Mouse (Mus musculus) cerebellum, adult 18-20 months (tissue): ENCODE data around the gene Sp4.

ENCODE experiments used
- DNase-seq, 2 experiments: peaks; one replicate each; pipeline ENCODE4 v3.0.0; 2021

Sp4 gene

DNA sequence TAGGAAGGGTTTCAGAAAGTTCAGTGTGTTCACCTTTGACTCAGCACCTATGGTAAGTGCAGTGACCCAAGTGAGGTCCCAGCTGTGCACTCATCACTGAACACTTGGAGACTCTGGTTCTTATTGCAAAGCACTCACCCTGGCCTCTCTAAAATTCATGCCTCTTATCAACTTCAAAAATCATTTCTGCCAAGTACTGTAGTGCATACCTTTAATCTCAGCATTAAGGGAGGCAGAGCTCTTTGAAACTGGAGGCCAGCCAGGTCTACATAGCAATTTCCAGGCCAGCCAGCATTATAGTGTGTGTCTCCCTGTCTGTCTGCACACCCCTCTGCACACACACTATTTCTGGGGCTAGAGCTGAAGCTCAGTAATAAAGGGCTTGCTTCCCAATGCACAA, 36.3 kb downstream of the Sp4 start:
- no peak for DNase-seq

DNA sequence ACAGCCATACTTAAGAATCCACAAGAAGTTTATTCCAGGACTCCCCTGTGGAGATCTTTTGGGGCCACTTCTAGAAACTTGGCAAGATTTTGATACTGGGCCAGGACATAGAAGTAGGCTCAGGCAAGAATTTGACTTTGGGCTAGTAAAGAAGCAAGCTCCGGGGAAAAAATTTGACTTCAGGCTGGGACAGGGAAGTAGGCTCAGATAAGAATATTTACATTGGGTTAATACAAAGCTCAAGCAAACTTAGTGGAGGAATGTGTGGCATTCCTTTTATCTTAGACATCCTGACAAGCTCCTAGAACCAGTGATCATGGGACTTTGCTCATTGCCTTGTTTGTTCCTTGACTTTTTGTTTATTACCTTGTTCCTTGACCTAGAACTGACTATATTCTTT, 37.4 kb downstream of the Sp4 start:
- no peak for DNase-seq

DNA sequence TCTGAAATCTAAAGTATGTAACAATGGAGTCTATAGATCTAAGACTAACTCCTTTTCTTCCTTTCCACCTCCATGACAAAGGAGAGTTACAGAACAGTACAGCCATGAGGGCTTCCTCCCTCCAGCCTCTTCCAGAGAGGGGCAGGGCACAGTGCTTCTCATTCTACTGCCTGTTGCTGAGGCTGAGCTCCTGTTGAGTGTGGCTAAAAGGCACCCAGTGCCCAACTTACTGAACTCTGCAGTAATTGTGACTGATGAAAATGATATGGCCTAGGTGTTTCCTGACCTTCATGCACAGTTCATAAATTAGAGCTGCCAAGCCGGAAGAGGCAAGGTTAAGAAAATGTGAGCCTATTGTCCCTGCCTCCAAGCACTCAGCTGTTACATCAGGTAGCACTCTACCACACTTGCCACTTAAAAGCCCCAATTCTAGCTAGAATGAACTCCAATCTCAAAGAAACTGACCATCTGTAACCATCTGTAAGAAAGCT, 45.9 kb downstream of the Sp4 start:
- DNase-seq = no peak

DNA sequence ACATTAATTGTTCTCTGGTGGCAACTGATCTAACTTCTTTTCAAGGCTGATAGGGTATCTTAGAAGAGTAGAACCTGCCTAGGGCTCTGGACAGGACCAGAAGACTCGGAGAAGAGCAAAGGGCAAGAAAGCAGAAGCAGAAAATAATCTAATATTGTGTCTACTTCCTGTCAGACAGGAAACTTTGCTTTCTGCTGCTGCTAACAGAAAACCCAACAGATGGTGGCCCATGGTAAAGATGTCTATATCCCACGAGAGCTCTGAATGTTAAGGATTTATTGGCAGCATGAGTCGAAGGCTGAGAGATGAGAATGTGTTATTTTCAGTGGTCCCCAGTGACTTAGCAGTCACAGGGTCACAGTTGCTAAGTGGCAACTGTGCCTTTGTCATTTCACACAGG, 80.1 kb downstream of the Sp4 start:
- DNase-seq = no peak

DNA sequence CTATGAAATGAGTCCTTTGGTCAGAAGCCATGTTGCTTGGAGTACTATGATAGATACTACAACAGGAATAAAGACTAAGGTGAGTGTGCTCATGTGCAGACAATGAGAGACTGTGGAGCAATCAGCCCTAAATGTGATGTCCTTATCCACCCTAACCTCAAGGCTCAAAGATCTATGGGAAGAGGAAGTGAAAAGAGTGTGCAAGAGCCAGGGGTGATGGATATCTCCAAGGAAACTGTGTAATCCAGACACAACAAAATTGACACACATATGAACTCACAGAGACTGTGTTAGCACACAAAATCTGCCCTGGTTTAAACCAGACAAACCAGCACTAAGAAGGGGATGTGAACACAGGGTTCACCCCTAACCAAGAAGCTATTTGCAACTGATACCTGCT, 81.2 kb downstream of the Sp4 start:
- DNase-seq = no peak

DNA sequence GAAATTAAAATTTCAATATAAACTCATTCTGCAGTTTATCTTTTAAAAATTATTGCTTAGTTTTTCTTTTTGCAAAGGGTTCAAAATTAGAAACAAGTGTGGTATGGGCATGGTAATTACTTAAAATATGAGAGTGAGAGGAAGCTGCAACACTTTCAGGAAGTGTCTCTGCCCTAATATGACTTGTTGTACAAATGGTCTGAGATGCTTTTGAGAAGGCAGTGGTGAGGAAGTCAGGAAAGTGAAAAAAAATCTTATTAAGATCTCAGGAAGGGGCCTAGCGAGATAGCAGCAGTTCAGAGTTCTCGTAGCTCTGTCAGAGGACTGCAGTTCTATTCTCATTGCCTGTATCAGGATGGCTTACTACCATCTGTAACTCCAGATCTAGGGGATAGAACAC, 89.1 kb downstream of the Sp4 start:
- no peak for DNase-seq

DNA sequence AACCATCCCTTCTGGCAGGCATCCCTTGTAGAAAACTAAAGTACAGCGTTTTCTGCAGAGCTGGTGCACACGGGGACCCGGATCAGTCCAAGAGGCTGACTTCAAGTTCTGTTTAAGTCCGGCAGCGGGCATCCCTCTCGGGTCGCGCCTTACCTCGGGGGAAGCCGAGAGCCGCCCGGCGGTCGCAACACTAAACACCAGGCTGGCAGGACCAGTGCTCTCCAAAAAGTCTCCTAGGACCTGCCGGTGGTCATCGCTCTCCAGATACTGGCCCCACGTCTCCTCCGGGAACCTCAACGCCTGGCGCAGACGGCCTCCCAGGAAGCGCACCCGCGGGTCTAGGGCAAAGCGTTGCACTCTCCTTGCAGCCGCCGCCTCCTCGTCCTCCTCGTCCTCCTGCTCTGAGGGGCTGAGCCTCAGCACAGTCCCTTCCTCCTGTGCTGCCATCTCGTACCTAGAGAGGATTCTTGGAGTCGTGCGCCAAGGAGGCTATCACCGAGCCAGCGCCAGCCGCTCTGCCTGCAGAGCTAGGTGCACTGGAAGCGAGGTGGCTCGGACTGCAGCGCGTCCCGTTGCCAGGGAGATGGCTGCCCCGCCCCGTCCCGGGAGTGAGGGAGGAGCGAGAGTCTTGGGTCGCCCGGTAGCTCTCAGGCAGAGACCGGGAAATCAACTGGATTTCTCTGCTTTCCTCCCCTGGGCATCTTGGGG, 102.7 kb downstream of the Sp4 start, which contains the start of gene Dnah11:
Gene Dnah11, minus strand, starts transcription at position 658 of the 708 bp plus-strand sequence.
- peak; percentile 89 to 94 for DNase-seq

DNA sequence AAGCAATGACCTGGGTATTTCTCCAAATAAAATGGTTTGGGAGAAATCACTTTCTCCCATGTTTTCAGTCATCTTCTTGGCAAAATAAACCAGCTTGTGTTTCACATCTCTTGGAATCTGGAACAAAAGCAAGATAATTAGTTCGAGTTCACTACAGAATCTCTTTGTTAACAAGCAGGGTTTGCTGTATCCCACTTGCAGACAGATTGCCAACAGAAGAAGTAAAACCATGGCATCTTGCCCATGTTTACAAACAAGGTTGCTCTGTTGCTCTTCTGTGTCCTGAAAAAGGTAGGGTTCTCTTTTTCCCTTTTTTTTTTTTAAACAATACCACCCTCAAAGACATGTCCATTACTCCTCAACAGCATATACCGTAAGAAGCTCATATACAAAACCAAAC, 104.7 kb downstream of the Sp4 start:
- no peak for DNase-seq

DNA sequence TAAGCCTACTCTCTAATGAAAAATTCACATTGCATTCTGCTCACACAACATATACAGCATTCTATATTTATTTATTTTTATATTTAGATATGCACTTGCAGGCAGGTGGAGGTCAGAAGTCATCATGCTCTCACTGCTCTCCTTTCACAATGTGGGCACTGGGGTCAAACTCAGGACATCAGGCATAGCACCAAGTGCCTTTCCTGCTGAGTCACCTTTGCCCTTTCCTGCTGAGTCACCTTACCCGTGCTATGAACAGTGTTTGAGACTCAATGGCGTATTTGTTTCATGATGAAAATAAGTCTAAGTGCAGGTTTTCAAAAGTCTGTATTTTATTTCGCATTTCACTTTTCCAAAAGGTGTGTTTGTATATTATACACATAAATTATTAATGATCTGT, 111.7 kb downstream of the Sp4 start:
- DNase-seq = no peak

DNA sequence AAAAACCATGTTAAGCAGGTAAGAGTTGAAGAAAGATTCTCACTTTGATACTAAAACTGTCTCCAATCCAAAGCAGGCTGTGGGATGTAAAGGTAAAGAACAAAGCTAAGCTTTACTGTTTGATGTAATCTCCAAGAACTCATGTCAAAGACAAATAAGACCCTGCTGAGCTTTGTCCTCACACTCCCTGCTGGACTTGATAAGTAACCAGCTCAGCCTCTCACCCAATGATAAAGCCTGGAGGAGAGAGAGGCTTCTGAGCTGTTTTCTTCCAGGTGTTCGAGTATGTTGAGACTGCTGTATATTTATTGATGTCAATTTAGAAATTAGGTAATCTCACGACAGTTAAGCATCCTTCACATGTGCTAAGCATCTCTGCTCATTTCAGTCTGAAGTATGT, 113.6 kb downstream of the Sp4 start:
- no peak for DNase-seq

DNA sequence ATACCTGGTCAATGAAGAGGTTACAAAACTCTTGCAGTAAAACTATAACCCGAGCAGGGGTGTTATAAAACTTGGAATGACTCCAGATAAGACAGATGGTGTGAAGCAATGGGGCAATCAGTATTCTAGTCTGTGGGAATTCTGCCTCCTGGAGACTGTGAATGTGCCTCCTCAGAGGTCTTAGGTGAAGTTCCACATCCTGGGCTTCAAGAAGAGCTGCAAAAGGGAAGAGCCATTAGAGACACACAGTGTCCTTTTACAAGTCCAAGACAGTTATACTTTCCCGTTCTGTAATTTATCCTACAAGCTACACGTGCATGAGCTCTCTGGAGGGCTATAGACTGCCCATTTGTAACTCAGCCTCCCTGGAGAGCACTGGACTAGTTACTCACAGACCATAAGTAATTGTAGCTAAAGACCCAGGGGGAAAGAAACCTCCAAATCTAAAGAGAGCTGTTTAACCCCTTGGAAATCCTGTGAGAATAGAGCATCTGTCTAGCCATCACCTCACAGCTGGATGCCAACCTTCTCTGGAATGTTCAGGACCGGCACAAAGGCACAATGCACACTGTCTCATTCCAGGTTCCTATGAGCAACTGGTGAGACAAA, 114.3 kb downstream of the Sp4 start:
- DNase-seq = peak in 1 of 2 experiments; percentile 16

DNA sequence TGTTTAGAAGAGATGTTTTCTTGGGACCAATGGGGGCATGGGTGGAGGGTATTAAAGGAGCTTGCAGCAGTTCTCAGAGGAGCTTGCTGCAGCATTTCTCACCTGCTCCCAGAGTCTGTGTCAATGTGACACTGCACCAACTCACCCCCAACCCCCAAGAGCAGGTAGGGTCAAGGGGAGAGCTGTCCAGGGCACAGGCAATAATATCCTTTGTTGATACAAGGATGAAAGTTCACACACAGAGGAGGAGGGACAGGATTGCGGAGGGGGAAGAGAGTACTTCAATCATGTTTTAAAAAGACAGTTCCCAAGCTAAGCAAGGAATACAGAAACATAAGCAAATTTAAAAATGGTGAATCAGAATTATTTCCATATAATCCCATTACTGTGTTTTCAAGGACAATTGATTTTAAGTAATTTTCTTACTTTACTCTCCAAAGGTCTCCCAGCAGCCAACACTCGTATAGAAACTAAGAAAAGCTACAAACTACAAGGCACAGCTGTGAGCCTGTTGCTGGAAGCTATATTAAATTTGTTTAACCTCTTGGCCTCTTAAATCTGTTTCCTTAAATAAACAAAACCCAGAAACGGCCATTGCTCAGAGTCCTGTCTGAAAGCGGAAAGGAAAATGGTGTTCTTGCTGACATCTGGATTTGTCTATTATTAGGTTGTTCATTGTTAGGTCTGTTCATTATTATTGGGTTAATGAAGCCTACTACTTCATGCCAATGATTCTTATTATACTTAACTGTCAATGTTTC, 114.9 kb downstream of the Sp4 start:
- no peak for DNase-seq
